Mouse (Mus musculus): ENCODE measurements around the gene Cdk18.

- TF ChIP-seq CTCF (IDR thresholded peaks at IDR 0.05; ENCODE audit: low read depth, low read length), result no peak
- no peak for TF ChIP-seq POLR2A (IDR thresholded peaks at IDR 0.05; ENCODE audit: extremely low read depth, insufficient read depth, low read length)
Measured at GRCm38 (mm10) chr1:132164780-132165518, 25.5 kb upstream of the Cdk18 start.

Data from liver, adult 2 months (tissue).